ENCODE assay signal across 37 mouse cellular contexts in the genomic region with DNA sequence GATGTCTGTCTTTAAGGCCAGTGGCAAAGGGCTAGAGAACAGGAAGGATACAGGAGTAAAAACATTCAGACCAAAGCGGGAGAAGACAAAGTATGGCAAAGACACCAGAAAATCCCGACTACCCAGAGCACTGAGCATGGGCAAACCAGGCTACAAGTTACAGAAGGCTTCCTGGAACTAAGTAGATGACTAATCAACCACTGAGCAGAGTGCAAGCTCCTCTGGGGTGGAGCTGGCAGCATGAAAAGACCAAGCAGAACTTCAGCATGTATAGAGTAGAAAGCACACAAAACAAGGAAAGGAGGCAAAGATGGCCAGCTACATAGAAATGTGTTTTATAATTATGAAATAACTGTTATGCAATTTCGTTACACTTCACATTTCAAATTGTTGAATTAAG. TPM values are rescaled to one million over a fixed set of nuclear protein-coding genes. Genes with fewer than 3 reads are reported as not detected.
A peak's percentile ranks its signal among the peaks of the same experiment; 100 is the strongest.
DNase-seq lines count a peak whose midpoint lies in the region; ATAC-seq and TF ChIP-seq lines count a peak whose summit lies in the region.
"Had no signal": no experiment of that assay in that cellular context is flagged by ENCODE, and none has a peak within 500 bp of the region (broad histone marks: within the 10 kb centered on the region; RNA-seq: fewer than 3 reads in every experiment).

No protein-coding gene starts in this region.

- TF ChIP-seq CTCF in kidney, adult 2 months (conservative IDR thresholded peaks at IDR 0.05; ENCODE audit: insufficient read depth, insufficient read length, low read depth, low read length), result no peak
- TF ChIP-seq CTCF in bone marrow macrophage, adult 2 months (IDR thresholded peaks at IDR 0.05; ENCODE audit: low read depth, low read length), result no peak

- H3K4me1 ChIP-seq in kidney, adult 2 months (ENCODE audit: control insufficient read depth, insufficient read depth, low read length), result no peaks in the 10 kb centered on the region; the same call in 1 of the 2 replicates
- peaks cover 33% of the 10 kb centered on the region for H3K4me1 ChIP-seq in bone marrow macrophage, adult 2 months (ENCODE audit: control insufficient read depth, insufficient read depth, low read length)

- peak; percentile 62 for DNase-seq in kidney, adult 2 months
- no peak for DNase-seq in kidney, adult 18-20 months
- DNase-seq in lung, postnatal 25 days (ENCODE audit: low spot score), result peak; percentile 18
- no peak for DNase-seq in lung, postnatal 10 days
- DNase-seq in adrenal gland, adult 18-20 months (ENCODE audit: low spot score in 2 of 2), result no peak
- DNase-seq in embryo, embryonic 10 days (ENCODE audit: low spot score), result no peak
- DNase-seq: adrenal gland, postnatal 14 days; cerebellum, adult 11-12 months; cerebellum, postnatal 10 days; gastrocnemius, adult 2 months; gastrocnemius, postnatal 36 days; heart, postnatal 10 days; kidney, adult 8-10 months; kidney, postnatal 4 days; layer of hippocampus, postnatal 36 days; left cerebral cortex, postnatal 4 days; right cerebral cortex, adult 18-20 months; spleen, adult 18-20 months; thymus, adult 18-20 months; thymus, postnatal 25 days had no signal

- H3K36me3 ChIP-seq in kidney, adult 2 months (ENCODE audit: control insufficient read depth, insufficient read depth, low read length), result no peaks in the 10 kb centered on the region
- H3K36me3 ChIP-seq: embryonic facial prominence, embryonic 15.5 days; hindbrain, embryonic 15.5 days; liver, embryonic 15.5 days; midbrain, embryonic 15.5 days had no signal

- TF ChIP-seq POLR2A in kidney, adult 2 months (IDR thresholded peaks at IDR 0.05; ENCODE audit: low read depth, low read length), result no peak
- no peak for TF ChIP-seq POLR2A in bone marrow macrophage, adult 2 months (IDR thresholded peaks at IDR 0.05; ENCODE audit: borderline replicate concordance, low read depth, low read length)

- H3K27me3 ChIP-seq in kidney, adult 2 months (replicated peaks; ENCODE audit: control insufficient read depth, insufficient read depth, low read length), result no peaks in the 10 kb centered on the region
- H3K27me3 ChIP-seq: embryonic facial prominence, embryonic 15.5 days; forebrain, embryonic 13.5 days; heart, embryonic 13.5 days; hindbrain, embryonic 15.5 days; liver, embryonic 15.5 days; midbrain, embryonic 15.5 days had no signal

- no peak overlapping the region for H3K27ac ChIP-seq in kidney, adult 2 months (ENCODE audit: insufficient read depth, low read depth, low read length)
- H3K27ac ChIP-seq in bone marrow macrophage, adult 2 months (ENCODE audit: insufficient read depth, low read depth, low read length), result 0 out of 2 replicates have a peak overlapping the region, but pooled peaks have one; percentile 8
- H3K27ac ChIP-seq: embryonic facial prominence, embryonic 15.5 days; forebrain, embryonic 13.5 days; gastrocnemius, adult 2 months; heart, embryonic 13.5 days; hindbrain, embryonic 15.5 days; kidney, postnatal 0 days; liver, embryonic 15.5 days; macrophage; midbrain, embryonic 10.5 days; midbrain, embryonic 15.5 days had no signal

- H3K4me3 ChIP-seq in kidney, adult 2 months (ENCODE audit: insufficient read depth, low read depth, low read length), result no peak overlapping the region
- no peak overlapping the region for H3K4me3 ChIP-seq in bone marrow macrophage, adult 2 months (ENCODE audit: insufficient read depth, low read length)
- H3K4me3 ChIP-seq: embryonic facial prominence, embryonic 15.5 days; forebrain, embryonic 13.5 days; gastrocnemius, adult 2 months; heart, embryonic 13.5 days; hindbrain, embryonic 15.5 days; liver, embryonic 15.5 days; midbrain, embryonic 10.5 days; midbrain, embryonic 15.5 days had no signal

- ATAC-seq in neutrophil, adult 5-6 weeks (ENCODE audit: extremely low read depth, insufficient number of reproducible peaks, low FRiP score, poor library complexity, severe bottlenecking), result 0 out of 2 replicates have a peak, but pooled peaks have one; percentile 16
- ATAC-seq: CD4-positive, CD25-positive, alpha-beta regulatory T cell, adult 4 months; forebrain, embryonic 13.5 days; midbrain, embryonic 15.5 days had no signal

- WGBS in kidney, adult 2 months, result 65% methylated on average over 3 of the region's 3 CpGs

RNA-seq across cellular contexts. Expression of a gene that starts 5.6 kb away (rescaled TPM):
- polyA plus RNA-seq in kidney, adult 2 months (2012; rRNA removed), result 20.9 and 21.3 TPM in 2 replicates
- 32.2 and 35.2 TPM in 2 replicates for polyA plus RNA-seq in bone marrow macrophage, adult 2 months (2012; ENCODE audit: insufficient read depth, insufficient read length, missing spikeins)
- total RNA-seq in neutrophil, adult 5-6 weeks (2017), result 57.4 and 61.5 TPM in 2 replicates
- total RNA-seq in adrenal gland, adult 18-20 months (2021), result 10 to 100 TPM; 42.9 to 51.9 TPM

RNA-seq across cellular contexts. Expression of a gene that starts 51.6 kb away (rescaled TPM):
- 1.7 and 3.0 TPM in 2 replicates for polyA plus RNA-seq in kidney, adult 2 months (2012; rRNA removed)
- polyA plus RNA-seq in bone marrow macrophage, adult 2 months (2012; ENCODE audit: insufficient read depth, insufficient read length, missing spikeins), result 17.0 and 18.6 TPM in 2 replicates
- 15.4 and 18.4 TPM in 2 replicates for total RNA-seq in neutrophil, adult 5-6 weeks (2017)
- 10 to 100 TPM; 18.5 to 21.8 TPM for total RNA-seq in adrenal gland, adult 18-20 months (2021)

RNA-seq across cellular contexts. Expression of a gene that starts 59.5 kb away (rescaled TPM):
- 0.01 and 0.08 TPM in 2 replicates for polyA plus RNA-seq in kidney, adult 2 months (2012; rRNA removed)
- 0.27 and 0.32 TPM in 2 replicates for polyA plus RNA-seq in bone marrow macrophage, adult 2 months (2012; ENCODE audit: insufficient read depth, insufficient read length, missing spikeins)
- total RNA-seq in neutrophil, adult 5-6 weeks (2017), result 0.12 and 0.37 TPM in 2 replicates
- not detected for total RNA-seq in adrenal gland, adult 18-20 months (2021)
- total RNA-seq: common myeloid progenitor, adult 5-6 weeks; gastrocnemius, adult 2 months; gastrocnemius, postnatal 36 days; heart, adult 8-10 months; heart, postnatal 10 days; hematopoietic stem cell, adult 5-6 weeks had no signal
- polyA plus RNA-seq: CD4-positive, CD25-positive, alpha-beta regulatory T cell, adult 4 months; intestine, embryonic 14.5 days; neural tube, embryonic 11.5 days had no signal

Comparison
In these comparisons a context has a peak if more than half of its experiments do, and no peak if none do; other contexts are left out.
1. DNase-seq: peak in kidney, adult 2 months (single experiment) and lung, postnatal 25 days (single experiment); none in kidney, adult 18-20 months (single experiment), lung, postnatal 10 days (single experiment), adrenal gland, adult 18-20 months (0 of 2) and embryo, embryonic 10 days (single experiment).